Mouse (Mus musculus) B cell, adult 2 months (primary cell): ENCODE results near the gene Gnao1.

ENCODE experiments used
- DNase-seq, 2 experiments: peaks; one replicate each; pipeline ENCODE4 v3.0.0; 2022

Gnao1 gene

DNA sequence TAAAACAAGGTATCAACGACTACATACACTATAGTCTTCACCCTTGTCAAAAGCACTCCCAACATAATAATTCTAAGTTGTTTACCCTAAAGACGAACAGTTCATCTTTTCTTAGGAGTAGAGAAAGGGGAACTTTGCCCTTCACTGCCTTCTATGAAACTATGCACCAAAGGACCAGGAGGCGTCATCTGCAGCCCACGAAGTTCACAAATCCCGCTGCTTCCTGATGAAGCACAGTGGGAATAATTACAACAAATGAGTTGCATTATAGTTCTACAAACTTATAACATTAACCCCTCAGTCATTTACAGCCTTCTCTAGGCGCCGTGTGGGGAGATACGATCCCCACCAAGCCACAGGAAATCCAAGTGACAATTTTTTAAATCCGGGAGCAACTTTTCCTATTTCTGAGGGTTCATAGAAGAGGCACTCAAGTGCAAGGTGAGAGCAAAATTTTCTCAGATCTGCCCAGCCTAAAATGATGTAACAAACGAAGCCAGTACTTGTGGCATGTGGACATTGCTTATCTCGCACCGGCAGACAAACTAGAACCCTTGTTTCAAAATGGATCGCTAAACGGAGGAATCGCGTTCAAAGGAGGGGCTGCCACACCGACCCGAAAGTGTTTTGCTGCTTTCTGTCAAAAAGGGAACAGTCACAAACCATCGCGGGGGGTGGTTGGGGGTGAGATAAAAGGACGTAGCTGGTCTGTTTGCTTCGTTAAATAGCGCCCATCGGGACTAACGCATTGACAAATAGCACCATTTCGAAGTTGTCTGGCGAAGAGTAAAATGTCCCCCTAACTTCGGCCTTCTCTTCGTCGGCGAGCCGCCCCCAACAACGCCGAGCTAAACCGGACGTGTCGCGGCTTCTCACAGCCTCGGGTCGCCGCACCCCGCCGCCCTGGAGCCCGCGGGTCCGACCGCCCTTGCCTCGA, 201.6 kb downstream of the Gnao1 start:
- DNase-seq: peak; percentile 14 to 20

- peak; percentile 79 to 84 for DNase-seq
Measured at GRCm38 (mm10) chr8:94012013-94012951, 202.5 kb downstream of the Gnao1 start, which contains the start of gene Amfr. Gene Amfr (minus strand): TSS chr8:94012842.

DNA sequence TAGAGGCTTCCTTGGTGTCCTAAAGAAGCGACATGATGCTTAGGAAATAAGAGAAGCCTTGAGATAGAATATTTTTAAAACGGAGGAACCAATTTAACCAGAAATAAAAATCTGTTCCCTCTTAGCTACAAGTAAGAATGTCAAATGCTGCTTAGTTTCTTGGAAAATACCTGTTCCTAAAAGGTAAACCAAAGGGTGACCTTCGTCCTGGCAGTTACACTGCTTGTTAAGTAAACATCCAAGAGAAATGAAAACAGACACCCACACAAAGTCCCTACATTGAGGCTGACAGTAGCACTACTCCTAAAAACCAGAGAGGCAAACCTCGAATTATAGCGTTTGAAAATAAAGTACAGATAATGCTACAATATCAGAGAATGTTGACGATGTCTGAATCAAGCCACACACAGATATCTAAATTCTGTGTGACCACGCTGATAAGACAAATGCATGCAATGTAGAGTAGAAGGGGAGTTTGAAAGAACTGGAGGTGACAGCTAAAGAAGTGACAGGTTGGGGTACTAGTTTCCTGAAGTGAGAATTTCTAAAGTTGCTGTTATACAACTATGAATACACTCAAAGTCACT, 203.4 kb downstream of the Gnao1 start:
- DNase-seq: no peak
